Mouse (Mus musculus): Measurements from ENCODE around the gene Anapc15-ps. TPM values are rescaled to one million over a fixed set of nuclear protein-coding genes. Genes with fewer than 3 reads are reported as not detected.

The Anapc15-ps gene
- polyA plus RNA-seq, 1 experiment, result not detected

DNA sequence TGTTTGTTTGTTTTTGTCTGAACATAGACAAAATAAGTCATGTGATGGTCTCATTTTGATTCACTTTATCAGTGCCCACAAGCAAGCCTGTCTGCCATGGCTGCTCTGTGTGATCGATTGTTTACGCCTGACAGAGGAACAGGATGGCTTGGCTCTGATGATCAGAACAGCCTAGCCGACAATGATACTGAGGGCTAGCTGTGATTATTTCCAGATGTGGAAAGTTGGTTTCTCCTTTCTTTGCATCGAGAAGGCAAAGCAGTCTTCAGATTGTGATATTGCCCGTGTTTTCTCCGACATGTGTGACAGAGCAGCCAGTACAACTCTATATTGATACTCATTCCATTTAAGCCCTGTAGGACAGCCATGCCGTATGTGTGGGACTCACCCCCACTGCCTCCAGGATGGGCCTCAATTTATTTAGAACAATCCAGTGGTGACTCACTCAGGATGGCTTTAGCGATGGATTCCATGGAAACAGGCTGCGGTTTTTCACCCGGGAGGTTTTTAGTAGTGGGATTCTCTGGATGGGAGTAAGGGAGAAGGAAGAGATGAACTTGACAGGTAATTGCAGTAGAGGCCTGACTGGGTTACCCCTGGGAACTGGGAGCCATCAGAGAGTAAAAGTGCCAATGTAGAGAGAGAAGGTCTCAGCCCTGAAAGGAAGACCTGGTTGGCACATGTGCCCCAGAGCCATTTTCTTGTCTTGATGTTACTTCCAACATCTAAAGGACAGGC is 36.1 kb upstream of the Anapc15-ps start:
- Histone ChIP-seq H3K4me3 (ENCODE audit: insufficient read depth, low read length) (no peak overlapping the region), H3K4me1 (ENCODE audit: control insufficient read depth, insufficient read depth, low read length) (no peaks in the 10 kb centered on the region), H3K27ac (ENCODE audit: insufficient read depth, low read depth, low read length) (no peak overlapping the region)
- TF ChIP-seq POLR2A (IDR thresholded peaks at IDR 0.05; ENCODE audit: borderline replicate concordance, low read depth, low read length) (no peak), CTCF (IDR thresholded peaks at IDR 0.05; ENCODE audit: low read depth, low read length) (no peak)

GRCm38 (mm10) chr10:95708001-95708400 is 34.8 kb upstream of the Anapc15-ps start:
- H3K4me3 ChIP-seq (ENCODE audit: insufficient read depth, low read length), result no peak overlapping the region
- TF ChIP-seq POLR2A (IDR thresholded peaks at IDR 0.05; ENCODE audit: borderline replicate concordance, low read depth, low read length), result no peak
- no peak for TF ChIP-seq CTCF (IDR thresholded peaks at IDR 0.05; ENCODE audit: low read depth, low read length)
- no peaks in the 10 kb centered on the region for H3K4me1 ChIP-seq (ENCODE audit: control insufficient read depth, insufficient read depth, low read length)
- H3K27ac ChIP-seq (ENCODE audit: insufficient read depth, low read depth, low read length), result no peak overlapping the region

- no peak overlapping the region for H3K4me3 ChIP-seq (ENCODE audit: insufficient read depth, low read length)
- H3K27ac ChIP-seq (ENCODE audit: insufficient read depth, low read depth, low read length), result no peak overlapping the region
- TF ChIP-seq CTCF (IDR thresholded peaks at IDR 0.05; ENCODE audit: low read depth, low read length) (no peak), POLR2A (IDR thresholded peaks at IDR 0.05; ENCODE audit: borderline replicate concordance, low read depth, low read length) (no peak)
- no peaks in the 10 kb centered on the region for H3K4me1 ChIP-seq (ENCODE audit: control insufficient read depth, insufficient read depth, low read length)
These were observed 33.6 kb upstream of the Anapc15-ps start for GRCm38 (mm10) chr10:95706867-95707266.

DNA sequence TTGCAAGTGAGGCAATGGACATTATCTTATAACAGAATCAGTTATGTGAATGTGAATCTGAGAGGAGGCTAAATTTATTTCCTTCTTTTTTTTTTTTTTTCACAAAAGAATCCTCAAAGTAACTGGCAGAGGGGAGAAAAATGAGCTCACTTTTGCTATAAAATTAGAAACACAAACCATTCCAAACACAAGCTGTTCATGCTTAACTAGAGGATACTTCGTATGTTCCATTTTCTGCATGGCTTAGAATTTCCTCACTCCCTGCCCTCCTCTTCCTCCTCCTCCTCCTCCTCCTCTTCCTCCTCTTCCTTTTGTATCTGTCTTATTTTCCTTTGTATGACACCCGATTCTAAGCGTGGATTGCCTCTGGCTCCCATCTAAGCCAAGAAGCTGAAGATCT is 32.5 kb upstream of the Anapc15-ps start:
- Histone ChIP-seq H3K27ac (ENCODE audit: insufficient read depth, low read depth, low read length) (no peak overlapping the region), H3K4me1 (ENCODE audit: control insufficient read depth, insufficient read depth, low read length) (no peaks in the 10 kb centered on the region)
- TF ChIP-seq CTCF (IDR thresholded peaks at IDR 0.05; ENCODE audit: low read depth, low read length), result no peak
- no peak for TF ChIP-seq POLR2A (IDR thresholded peaks at IDR 0.05; ENCODE audit: borderline replicate concordance, low read depth, low read length)

GRCm38 (mm10) chr10:95704847-95705246 is 31.6 kb upstream of the Anapc15-ps start:
- TF ChIP-seq POLR2A (IDR thresholded peaks at IDR 0.05; ENCODE audit: borderline replicate concordance, low read depth, low read length) (no peak), CTCF (IDR thresholded peaks at IDR 0.05; ENCODE audit: low read depth, low read length) (no peak)
- H3K4me1 ChIP-seq (ENCODE audit: control insufficient read depth, insufficient read depth, low read length), result no peaks in the 10 kb centered on the region
- H3K27ac ChIP-seq (ENCODE audit: insufficient read depth, low read depth, low read length), result no peak overlapping the region
- no peak overlapping the region for H3K4me3 ChIP-seq (ENCODE audit: insufficient read depth, low read length)

More for the DNA sequence above, 32.5 kb upstream of the Anapc15-ps start:
- no peak overlapping the region for H3K4me3 ChIP-seq (ENCODE audit: insufficient read depth, low read length)

DNA sequence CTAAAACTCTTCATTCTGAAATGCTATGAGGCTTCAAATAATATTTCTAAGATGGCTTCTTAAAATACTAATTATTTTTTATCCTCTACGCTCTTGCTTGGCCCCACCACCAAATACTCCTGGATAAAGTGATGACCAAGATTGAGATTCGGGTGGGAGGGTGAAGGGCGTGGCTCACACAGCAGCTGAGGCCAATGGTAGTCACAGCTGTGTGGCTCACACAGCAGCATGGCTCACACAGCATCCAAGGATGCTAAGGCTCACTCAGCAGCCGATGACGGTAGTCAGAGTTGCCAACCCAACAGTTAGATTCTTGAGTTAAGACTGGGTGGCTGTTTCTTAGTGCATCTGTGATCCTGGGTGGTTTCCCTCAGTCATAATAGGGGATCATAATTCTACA is 30.5 kb upstream of the Anapc15-ps start:
- Histone ChIP-seq H3K4me3 (ENCODE audit: insufficient read depth, low read length) (no peak overlapping the region), H3K4me1 (ENCODE audit: control insufficient read depth, insufficient read depth, low read length) (no peaks in the 10 kb centered on the region), H3K27ac (ENCODE audit: insufficient read depth, low read depth, low read length) (no peak overlapping the region)
- TF ChIP-seq CTCF (IDR thresholded peaks at IDR 0.05; ENCODE audit: low read depth, low read length) (no peak), POLR2A (IDR thresholded peaks at IDR 0.05; ENCODE audit: borderline replicate concordance, low read depth, low read length) (no peak)

DNA sequence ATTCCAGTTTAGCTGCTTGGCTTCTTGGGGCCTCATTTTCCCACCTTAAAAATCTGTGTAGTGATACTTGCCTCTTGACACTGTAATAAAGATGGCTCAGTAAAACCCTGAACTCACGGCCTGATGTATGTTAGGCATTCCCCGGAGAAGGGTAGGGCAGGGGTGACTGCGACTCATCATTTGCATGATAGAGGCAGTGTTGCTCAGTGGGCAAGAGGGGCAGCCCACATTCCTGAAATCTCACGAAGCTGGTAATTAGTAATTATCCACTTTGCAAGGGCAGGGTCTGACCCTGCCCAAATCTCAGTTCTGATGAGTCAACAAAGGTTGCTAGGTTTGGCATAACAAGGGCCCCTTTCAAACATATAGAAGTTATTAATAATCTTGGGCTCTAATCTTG is 27.2 kb upstream of the Anapc15-ps start:
- Histone ChIP-seq H3K4me1 (ENCODE audit: control insufficient read depth, insufficient read depth, low read length) (no peaks in the 10 kb centered on the region), H3K4me3 (ENCODE audit: insufficient read depth, low read length) (no peak overlapping the region), H3K27ac (ENCODE audit: insufficient read depth, low read depth, low read length) (no peak overlapping the region)
- TF ChIP-seq CTCF (IDR thresholded peaks at IDR 0.05; ENCODE audit: low read depth, low read length), result no peak
- no peak for TF ChIP-seq POLR2A (IDR thresholded peaks at IDR 0.05; ENCODE audit: borderline replicate concordance, low read depth, low read length)

DNA sequence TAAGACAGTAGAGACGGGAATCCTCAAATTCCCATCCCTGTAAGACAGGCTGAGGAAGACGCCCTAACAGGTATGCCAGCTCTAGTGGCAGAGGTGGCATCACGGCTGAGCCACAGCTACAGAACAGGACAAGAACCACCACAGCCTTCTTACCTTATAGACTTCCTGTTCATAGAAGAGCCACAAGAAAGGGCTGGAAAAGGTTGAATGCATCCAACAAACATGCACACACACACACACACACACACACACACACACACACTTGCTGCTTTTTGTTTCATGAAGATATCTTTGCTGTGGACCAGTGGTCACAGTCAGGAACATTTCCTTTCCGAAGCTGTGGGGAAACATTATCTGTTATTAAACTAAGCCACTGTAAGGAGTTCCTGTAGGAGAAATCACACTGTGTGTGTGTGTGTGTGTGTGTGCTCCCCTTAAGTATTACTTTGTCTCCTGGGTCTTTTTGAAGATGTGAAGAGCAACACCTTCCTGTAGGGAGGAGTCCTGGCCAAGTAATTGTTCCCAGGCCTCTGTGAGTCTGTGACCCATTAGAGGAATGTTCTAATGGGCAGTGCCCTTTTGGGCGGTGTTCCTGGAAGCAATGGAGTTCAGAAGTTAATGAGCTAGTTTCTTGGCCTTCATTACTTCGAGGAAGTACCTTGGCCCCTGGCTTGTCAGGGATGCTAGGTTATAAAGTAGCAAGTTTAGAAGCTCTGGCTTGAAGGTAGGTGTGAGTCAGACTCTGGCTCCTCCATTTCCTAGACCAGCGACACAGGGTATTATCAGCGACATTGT is 25.9 kb upstream of the Anapc15-ps start:
- H3K27ac ChIP-seq (ENCODE audit: insufficient read depth, low read depth, low read length), result no peak overlapping the region
- no peak for TF ChIP-seq POLR2A (IDR thresholded peaks at IDR 0.05; ENCODE audit: borderline replicate concordance, low read depth, low read length)
- no peak overlapping the region for H3K4me3 ChIP-seq (ENCODE audit: insufficient read depth, low read length)
- no peaks in the 10 kb centered on the region for H3K4me1 ChIP-seq (ENCODE audit: control insufficient read depth, insufficient read depth, low read length)

- no peak overlapping the region for H3K4me3 ChIP-seq (ENCODE audit: insufficient read depth, low read length)
- no peak overlapping the region for H3K27ac ChIP-seq (ENCODE audit: insufficient read depth, low read depth, low read length)
- TF ChIP-seq CTCF (IDR thresholded peaks at IDR 0.05; ENCODE audit: low read depth, low read length), result no peak
- TF ChIP-seq POLR2A (IDR thresholded peaks at IDR 0.05; ENCODE audit: borderline replicate concordance, low read depth, low read length), result no peak
These were observed 23.0 kb upstream of the Anapc15-ps start for GRCm38 (mm10) chr10:95696253-95696641.

GRCm38 (mm10) chr10:95695603-95696252 is 22.5 kb upstream of the Anapc15-ps start:
- no peaks in the 10 kb centered on the region for H3K4me1 ChIP-seq (ENCODE audit: control insufficient read depth, insufficient read depth, low read length)
- H3K27ac ChIP-seq (ENCODE audit: insufficient read depth, low read depth, low read length), result no peak overlapping the region
- TF ChIP-seq CTCF (IDR thresholded peaks at IDR 0.05; ENCODE audit: low read depth, low read length) (no peak), POLR2A (IDR thresholded peaks at IDR 0.05; ENCODE audit: borderline replicate concordance, low read depth, low read length) (no peak)
- no peak overlapping the region for H3K4me3 ChIP-seq (ENCODE audit: insufficient read depth, low read length)

More at GRCm38 (mm10) chr10:95696253-95696641, 23.0 kb upstream of the Anapc15-ps start:
- H3K4me1 ChIP-seq (ENCODE audit: control insufficient read depth, insufficient read depth, low read length), result no peaks in the 10 kb centered on the region
